Mouse (Mus musculus) ovary, adult 18-20 months (tissue): ENCODE data around the gene Cd276.
A peak's percentile ranks its signal among the peaks of the same experiment; 100 is the strongest.

Experiments used
- DNase-seq: peaks from one replicate; pipeline ENCODE4 v3.0.0; 2022; ENCODE audit warnings: low spot score, mixed read lengths

The Cd276 gene

GRCm38 (mm10) chr9:58550928-58551327 is 4.3 kb downstream of the Cd276 start:
- no peak for DNase-seq

GRCm38 (mm10) chr9:58549694-58550093 is 5.5 kb downstream of the Cd276 start:
- DNase-seq: no peak

- DNase-seq: no peak
Observed at GRCm38 (mm10) chr9:58548897-58549296, 6.3 kb downstream of the Cd276 start.

GRCm38 (mm10) chr9:58546630-58547360 is 8.4 kb downstream of the Cd276 start:
- DNase-seq: no peak

- DNase-seq: no peak
Observed at GRCm38 (mm10) chr9:58545428-58545827, 9.8 kb downstream of the Cd276 start.

GRCm38 (mm10) chr9:58544879-58545324 is 10.3 kb downstream of the Cd276 start:
- DNase-seq: no peak

GRCm38 (mm10) chr9:58541895-58542338 is 13.3 kb downstream of the Cd276 start:
- DNase-seq: peak; percentile 57

GRCm38 (mm10) chr9:58539886-58540285 is 15.4 kb downstream of the Cd276 start:
- DNase-seq: no peak

- no peak for DNase-seq
Observed at GRCm38 (mm10) chr9:58537774-58538173, 17.5 kb downstream of the Cd276 start.

GRCm38 (mm10) chr9:58535447-58536134 is 19.6 kb downstream of the Cd276 start:
- DNase-seq: no peak

- DNase-seq: no peak
Observed at GRCm38 (mm10) chr9:58534766-58535165, 20.5 kb downstream of the Cd276 start.

- DNase-seq: no peak
Observed at GRCm38 (mm10) chr9:58533322-58533721, 21.9 kb downstream of the Cd276 start.

GRCm38 (mm10) chr9:58532236-58532635 is 23.0 kb downstream of the Cd276 start:
- no peak for DNase-seq

GRCm38 (mm10) chr9:58530407-58530806 is 24.8 kb downstream of the Cd276 start:
- DNase-seq: no peak

- no peak for DNase-seq
Observed at GRCm38 (mm10) chr9:58527841-58528240, 27.4 kb downstream of the Cd276 start.

GRCm38 (mm10) chr9:58525108-58525507 is 30.1 kb downstream of the Cd276 start:
- no peak for DNase-seq

- no peak for DNase-seq
Observed at GRCm38 (mm10) chr9:58521883-58522423, 33.3 kb downstream of the Cd276 start.

GRCm38 (mm10) chr9:58520816-58521581 is 34.2 kb downstream of the Cd276 start:
- DNase-seq: no peak

GRCm38 (mm10) chr9:58519953-58520352 is 35.3 kb downstream of the Cd276 start:
- no peak for DNase-seq

GRCm38 (mm10) chr9:58517866-58518750 is 37.1 kb downstream of the Cd276 start:
- no peak for DNase-seq

- no peak for DNase-seq
Observed at GRCm38 (mm10) chr9:58516480-58516879, 38.8 kb downstream of the Cd276 start.
